Mouse (Mus musculus) CH12.LX (cell line): ENCODE data around the gene Phf11a.
A peak's percentile ranks its signal among the peaks of the same experiment; 100 is the strongest.

Experiments used
- CTCF ChIP-seq, 2 experiments: IDR thresholded peaks in 1 of 2; conservative IDR thresholded peaks in 1 of 2; 2 replicates each; pipeline ENCODE4 v1.5.1; 2011 to 2012; ENCODE audit warnings: low read depth in 2 of 2, low read length in 2 of 2, improper control_type of control experiment in 1 of 2, inconsistent platforms in 1 of 2, mild to moderate bottlenecking in 1 of 2, moderate library complexity in 1 of 2
- ELF1 ChIP-seq: IDR thresholded peaks from 2 replicates; pipeline ENCODE4 v1.6.1; 2014; ENCODE audit warnings: low read depth, mild to moderate bottlenecking, inconsistent platforms, low read length, improper control_type of control experiment
- EP300 ChIP-seq: IDR thresholded peaks from 2 replicates; pipeline ENCODE4 v1.6.1; 2011; ENCODE audit warnings: low read length, improper control_type of control experiment
- JUND ChIP-seq: conservative IDR thresholded peaks from 2 replicates; pipeline ENCODE4 v1.6.1; 2011; ENCODE audit warnings: low read depth, low read length, improper control_type of control experiment
- MAX ChIP-seq: IDR thresholded peaks from 2 replicates; pipeline ENCODE4 v1.6.1; 2011; ENCODE audit warnings: low read length, improper control_type of control experiment
- MEF2A ChIP-seq: IDR thresholded peaks from 2 replicates; pipeline ENCODE4 v1.6.1; 2014; ENCODE audit warnings: low read depth, mild to moderate bottlenecking, inconsistent platforms, low read length, improper control_type of control experiment, borderline replicate concordance
- POLR2A ChIP-seq: IDR thresholded peaks from 2 replicates; pipeline ENCODE4 v1.6.1; 2011; ENCODE audit warnings: low read depth, mild to moderate bottlenecking, improper control_type of control experiment, low read length
- SIN3A ChIP-seq: IDR thresholded peaks from 2 replicates; pipeline ENCODE4 v1.6.1; 2012; ENCODE audit warnings: low read length, improper control_type of control experiment, inconsistent platforms
- TBP ChIP-seq: conservative IDR thresholded peaks from 2 replicates; pipeline ENCODE4 v1.6.1; 2011; ENCODE audit warnings: low read depth, low read length, improper control_type of control experiment

DNA sequence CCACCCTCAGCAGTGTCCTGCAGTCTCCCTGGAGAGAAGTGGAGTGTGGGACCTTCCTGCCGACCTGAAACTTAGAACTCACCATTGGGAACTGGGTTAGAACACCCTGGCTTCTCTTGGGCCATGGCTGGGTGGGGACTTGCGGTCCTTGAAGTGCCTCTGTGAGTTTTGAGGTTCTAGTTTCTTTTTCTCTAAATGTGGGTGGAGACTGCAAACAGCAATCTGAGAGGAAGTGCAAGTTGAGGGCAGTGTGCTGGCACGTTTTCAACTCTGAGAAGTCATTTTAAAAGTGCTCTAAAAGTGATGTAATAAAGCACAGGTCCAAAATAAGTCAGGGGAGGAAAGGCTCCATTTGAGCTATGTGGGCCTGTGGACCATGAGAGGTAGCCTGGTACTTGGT, 37.3 kb downstream of the Phf11a start, which contains the start of gene Gm6904:
- TF ChIP-seq TBP (no peak), MAX (no peak), ELF1 (no peak), CTCF (conservative IDR thresholded peaks at IDR 0.05 in 1 of 2, IDR thresholded peaks at IDR 0.05 in 1 of 2; ENCODE audit: low read depth in 2 of 2, low read length in 2 of 2) (no peak), POLR2A (peak; percentile 46), MEF2A (no peak), EP300 (no peak), JUND (no peak), SIN3A (no peak)
